Mouse (Mus musculus) forebrain, embryonic 10.5 days (tissue): Measurements from ENCODE around the gene Map3k5. TPM values are rescaled to one million over a fixed set of nuclear protein-coding genes. Genes with fewer than 3 reads are reported as not detected.

Experiments
- polyA plus RNA-seq: library from polyadenylated mRNA; unstranded; fragments of >200 nt; fragmentation: Nextera tagmentation; extraction: Ambion mirVana; gene quantifications from 2 replicates; pipeline ENCODE4 v1.2.1, GENCODE M21; 2016

The Map3k5 gene
- polyA plus RNA-seq, 1 experiment from 2014 or later, result 0.42 TPM

Other genes with a start within 250 kb of the Map3k5 start
- gene Il20ra, start 221.9 kb upstream of the Map3k5 start, polyA plus RNA-seq, result 0.06 and 0.12 TPM in 2 replicates
- gene Slc35d3, start 83.0 kb upstream of the Map3k5 start, polyA plus RNA-seq, result 0.33 and 1.0 TPM in 2 replicates
- 25.5 and 28.9 TPM in 2 replicates for gene Pex7, start 26.8 kb upstream of the Map3k5 start, polyA plus RNA-seq
- gene Map7, start 214.0 kb downstream of the Map3k5 start, polyA plus RNA-seq, result 9.1 and 10.9 TPM in 2 replicates